Mouse (Mus musculus) regulatory T cell (primary cell): ENCODE data around the gene Vps37d.
"Not testable (repeated sequence)": the region's sequence is repeated elsewhere in the genome, so short reads cannot be mapped to it uniquely, and the experiment has no call there.

Experiments
- in situ Hi-C: fragments of 300-600 bp; cut with MboI, MseI; formaldehyde crosslinking; loops from one replicate; pipeline ENCODE4 v1.15.1; 2025; ENCODE audit warnings: high pct_unique_total_duplicates

The Vps37d gene

DNA sequence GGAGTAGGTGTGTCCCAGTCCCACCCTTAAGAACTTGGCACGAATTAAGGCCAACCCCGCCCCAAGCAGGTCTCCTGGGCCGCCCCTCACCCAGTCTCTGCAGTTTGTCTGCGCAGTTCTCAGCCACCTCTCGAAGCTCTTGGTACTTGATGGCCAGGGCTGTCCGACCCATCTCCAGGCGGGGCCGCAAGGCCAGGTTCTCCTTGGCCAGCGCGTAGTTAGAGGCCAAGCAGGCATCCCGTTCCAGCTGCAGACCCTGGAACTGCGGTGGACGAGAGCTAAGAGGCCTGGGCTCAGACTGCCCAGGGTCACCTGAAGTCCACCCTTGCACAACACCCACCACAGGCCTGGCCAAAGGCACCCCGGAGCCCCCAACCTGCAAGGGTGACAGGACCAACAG is 1.7 kb downstream of the Vps37d start:
- in situ Hi-C loops = loop anchor here (25.0 kb wide), 1 partner anchor 1736 kb away; no protein-coding TSS in a partner anchor

GRCm38 (mm10) chr5:135075655-135076054 is 2.4 kb downstream of the Vps37d start:
- in situ Hi-C loops = loop anchor here (25.0 kb wide), 1 partner anchor 1737 kb away; no protein-coding TSS in a partner anchor

DNA sequence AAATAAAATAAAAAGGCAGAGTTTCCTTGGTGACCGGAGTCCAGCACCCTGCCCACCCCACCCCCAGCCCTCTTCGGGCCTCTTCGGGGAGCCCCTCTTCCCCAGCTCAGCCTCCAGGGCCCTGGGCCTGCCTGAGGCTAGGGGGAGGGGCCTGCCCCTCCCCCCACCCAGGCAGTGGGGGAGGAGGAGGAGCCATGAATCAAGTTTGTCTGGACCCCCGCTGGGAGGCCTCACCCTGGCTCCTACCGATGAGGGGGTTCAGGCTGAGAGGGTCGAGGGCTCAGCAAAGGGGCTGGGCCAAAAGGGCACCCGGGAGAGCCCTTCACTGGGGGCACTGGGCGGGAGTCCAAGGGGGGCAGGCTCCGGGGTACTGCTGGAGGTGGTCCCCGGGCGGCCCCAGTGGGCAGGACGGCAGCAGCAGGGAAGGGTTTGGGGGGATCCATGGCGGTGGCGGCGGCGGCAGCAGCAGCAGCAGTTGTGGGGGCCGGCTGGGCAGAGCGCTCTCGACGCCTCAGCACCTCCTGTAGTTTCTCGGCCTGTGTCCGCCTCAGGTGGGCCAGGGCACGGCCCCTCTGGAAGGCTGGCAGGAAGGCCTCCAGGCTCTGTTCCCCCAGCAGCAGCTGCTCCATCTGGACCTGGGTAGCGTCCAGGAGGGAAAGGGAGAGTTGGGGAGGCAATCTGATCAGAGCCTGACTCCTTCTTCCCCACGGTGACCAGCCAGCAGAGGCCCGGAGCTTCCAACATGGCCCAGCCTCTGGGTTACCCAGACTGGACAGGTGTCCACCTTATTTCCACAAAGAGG is 4.5 kb downstream of the Vps37d start:
- in situ Hi-C loops = no loop called here

GRCm38 (mm10) chr5:135072720-135073119 is 5.3 kb downstream of the Vps37d start:
- in situ Hi-C loops = no loop called here

DNA sequence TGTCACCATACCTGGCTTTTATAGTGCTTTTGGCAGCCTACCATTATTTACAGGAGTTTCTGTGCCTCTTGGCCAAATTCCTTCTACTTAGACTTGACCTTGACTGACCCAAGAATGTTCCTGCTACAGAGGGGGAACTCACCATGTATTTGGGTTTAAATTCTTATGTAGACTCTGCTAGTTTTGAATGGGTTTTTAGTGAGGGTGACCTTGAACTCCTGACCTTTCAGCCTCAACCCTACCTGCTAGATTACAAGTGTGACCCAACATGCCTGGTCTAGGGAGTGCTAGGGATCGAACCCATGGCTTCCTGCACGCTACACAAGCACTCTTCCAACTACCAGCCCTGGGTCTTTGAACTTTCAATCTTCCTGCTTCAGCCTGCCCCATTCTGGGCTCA is 6.0 kb downstream of the Vps37d start:
- in situ Hi-C loops = no loop called here

DNA sequence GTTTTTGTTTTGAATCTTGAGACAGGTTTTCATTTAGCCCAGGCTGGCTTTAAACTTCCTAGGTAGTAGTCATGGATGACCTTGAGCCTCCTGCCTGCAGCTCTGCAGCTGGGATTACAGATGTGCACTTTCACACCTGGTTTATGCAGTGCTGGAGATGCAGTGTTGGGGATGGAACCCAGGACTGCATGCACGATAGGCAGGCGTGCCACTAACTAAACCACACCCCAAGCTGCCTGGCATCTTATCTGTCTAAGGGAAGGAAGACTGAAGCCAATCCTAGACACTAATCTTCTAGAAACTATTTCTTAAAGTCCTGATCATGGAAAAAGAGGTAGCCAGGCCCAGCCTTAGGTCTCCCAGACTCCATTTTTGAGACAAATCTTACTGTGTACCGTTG is 7.6 kb downstream of the Vps37d start:
- in situ Hi-C loops = no loop called here

DNA sequence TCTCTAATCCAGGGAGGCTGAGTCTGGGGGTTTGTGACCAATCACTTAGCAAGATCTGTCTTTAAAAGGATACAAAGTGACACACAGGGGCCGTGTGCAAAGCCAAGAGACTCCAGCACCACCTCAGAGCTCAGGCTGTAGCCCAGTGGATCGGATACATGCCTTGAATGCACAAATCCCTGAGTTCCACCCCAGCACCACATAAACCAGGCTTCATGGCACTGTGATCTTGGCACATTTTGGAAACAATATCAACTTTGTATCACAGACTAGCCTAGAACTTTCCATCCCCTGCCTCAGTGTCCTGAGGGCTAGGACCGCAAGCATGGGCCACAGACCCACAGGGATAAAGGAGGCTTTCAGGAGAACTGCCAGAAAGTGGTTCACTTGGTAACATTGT is 12.1 kb downstream of the Vps37d start:
- in situ Hi-C loops = no loop called here

DNA sequence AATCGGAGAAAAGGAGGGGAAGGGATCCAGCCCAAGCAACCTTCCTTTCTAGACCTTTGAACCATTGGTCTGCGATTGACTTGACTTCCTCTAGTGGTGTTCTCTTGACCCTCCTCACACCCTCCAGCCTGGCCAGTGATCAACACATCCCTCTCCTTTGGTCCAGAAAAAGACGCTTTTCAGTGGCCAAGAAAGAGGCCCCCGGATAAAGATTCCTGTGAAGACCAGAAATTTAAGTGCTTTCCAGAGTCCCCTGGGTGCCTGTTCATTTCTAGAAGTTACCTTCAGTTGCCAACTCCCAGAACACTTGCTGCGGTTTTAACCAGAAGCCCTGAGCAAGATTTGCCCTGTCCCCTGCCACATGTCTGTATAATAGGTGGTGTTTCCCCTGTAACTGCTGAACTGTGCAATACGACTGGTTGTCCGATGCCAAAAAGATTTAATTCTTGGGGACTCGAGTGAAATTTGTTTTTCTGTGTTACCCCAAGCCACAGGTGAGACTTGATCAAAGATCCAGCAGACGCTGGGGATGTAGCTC is 13.1 kb downstream of the Vps37d start, which contains the start of gene Bud23:
Bud23 (minus strand) TSS at position 51 of the 538 bp plus-strand sequence.
- in situ Hi-C loops = not testable (repeated sequence)

- in situ Hi-C loops = no loop called here
These were observed 13.7 kb downstream of the Vps37d start for GRCm38 (mm10) chr5:135064382-135064766.

- in situ Hi-C loops = no loop called here
These were observed 14.3 kb downstream of the Vps37d start, which contains the start of gene Dnajc30 for GRCm38 (mm10) chr5:135063629-135064381. Gene Dnajc30, plus strand, starts transcription at chr5:135064202.

DNA sequence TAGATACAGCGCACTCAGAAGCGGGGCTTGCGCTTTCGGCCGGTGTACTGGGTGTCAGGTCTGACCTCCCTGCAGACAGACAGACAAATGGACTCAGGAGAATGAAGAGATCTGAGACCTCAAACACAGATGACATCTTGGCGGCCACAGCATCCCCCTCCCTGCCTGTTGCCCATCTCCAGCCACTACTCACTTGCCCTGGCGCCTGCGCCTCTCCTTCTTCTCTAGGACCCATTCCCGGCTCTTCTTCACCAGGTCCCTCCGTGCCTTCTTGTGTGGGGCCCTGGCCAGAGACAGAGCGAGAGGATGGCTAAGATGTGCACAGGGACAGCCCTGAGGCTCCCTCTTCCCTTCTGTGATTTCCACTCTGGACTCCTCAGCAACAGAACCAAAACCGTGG is 24.7 kb downstream of the Vps37d start:
- in situ Hi-C loops = no loop called here

GRCm38 (mm10) chr5:135049268-135049667 is 28.8 kb downstream of the Vps37d start:
- in situ Hi-C loops = not testable (repeated sequence)

DNA sequence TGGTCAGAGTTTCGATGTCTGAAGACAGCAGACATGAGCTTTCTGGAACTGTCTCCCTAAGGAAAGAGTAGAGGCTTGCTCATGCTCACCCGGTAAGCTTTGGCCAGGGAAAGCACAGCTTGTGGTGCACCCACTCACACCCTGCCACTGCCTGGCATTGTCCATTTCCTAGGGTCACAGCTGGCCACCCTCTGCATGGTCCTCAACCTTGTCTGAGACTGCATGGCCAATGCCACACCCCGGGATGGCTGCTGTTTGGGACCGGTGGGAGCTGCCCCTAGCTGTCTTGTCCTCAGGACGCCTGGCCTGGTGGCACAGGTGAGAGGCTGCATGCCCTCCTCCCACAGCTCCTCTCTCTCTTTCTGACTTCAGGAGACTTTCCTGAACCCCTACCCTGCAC is 29.5 kb downstream of the Vps37d start:
- in situ Hi-C loops = no loop called here

GRCm38 (mm10) chr5:135044575-135044974 is 33.5 kb downstream of the Vps37d start:
- in situ Hi-C loops = no loop called here

GRCm38 (mm10) chr5:135042105-135042788 is 35.8 kb downstream of the Vps37d start:
- in situ Hi-C loops = no loop called here

DNA sequence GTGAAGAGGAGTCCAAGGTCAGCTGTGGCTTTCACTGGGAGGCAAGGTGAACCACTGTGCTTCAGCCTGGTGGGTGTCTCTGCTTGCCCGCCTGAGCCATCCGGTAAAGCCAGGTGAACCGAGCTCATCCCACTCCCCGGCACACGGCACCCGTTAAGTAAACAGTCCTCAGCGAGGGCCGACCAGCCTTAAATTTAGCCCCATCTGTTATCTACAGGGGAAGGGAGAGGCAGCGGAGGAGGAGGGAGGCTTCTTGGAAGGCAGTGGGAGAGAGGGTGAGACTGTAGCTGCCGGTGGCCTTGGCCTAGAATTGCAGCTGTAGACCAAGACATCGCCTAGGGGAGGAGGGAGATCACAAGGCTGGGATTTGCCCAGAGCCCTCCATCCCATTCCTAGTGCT is 37.3 kb downstream of the Vps37d start:
- in situ Hi-C loops = no loop called here

DNA sequence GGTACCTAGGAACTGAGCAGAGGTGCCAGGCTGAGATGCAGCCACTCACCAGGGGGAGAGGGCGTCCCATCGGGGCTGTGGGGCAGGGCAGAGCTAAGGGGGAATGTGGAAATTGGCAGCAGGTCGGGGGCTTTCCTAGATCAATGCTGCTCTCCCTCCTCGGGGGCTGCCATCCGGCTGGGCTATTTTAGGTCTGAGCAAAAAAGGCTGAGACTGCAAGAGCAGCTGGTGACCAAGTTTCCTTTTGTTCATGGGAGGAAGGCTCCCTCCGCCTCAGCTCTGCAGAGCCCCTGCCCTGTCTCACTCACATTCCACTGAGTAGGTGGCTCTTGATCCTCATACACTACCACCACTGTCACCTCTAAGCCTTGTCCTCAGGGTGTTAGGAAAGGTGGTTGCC is 38.0 kb downstream of the Vps37d start:
- in situ Hi-C loops = no loop called here

- in situ Hi-C loops = no loop called here
These were observed 38.5 kb downstream of the Vps37d start for GRCm38 (mm10) chr5:135039541-135039940.

GRCm38 (mm10) chr5:135037946-135038345 is 40.1 kb downstream of the Vps37d start:
- in situ Hi-C loops = no loop called here

- in situ Hi-C loops = no loop called here
These were observed 42.3 kb downstream of the Vps37d start for GRCm38 (mm10) chr5:135035608-135036359.

- in situ Hi-C loops = no loop called here
These were observed 43.5 kb downstream of the Vps37d start for GRCm38 (mm10) chr5:135034593-135034992.
